Mouse (Mus musculus) bone marrow, adult 2 months (tissue): ENCODE data around the gene Nfic. TPM values are rescaled to one million over a fixed set of nuclear protein-coding genes. Genes with fewer than 3 reads are reported as not detected.

ENCODE experiments used
- H3K27ac ChIP-seq: fragments of 200-500 bp; 2 replicates; pipeline ENCODE4 v1.5.1; 2012; ENCODE audit warnings: low read depth, mild to moderate bottlenecking, control low read depth, inconsistent platforms, low read length; ENCODE audit not compliant: control insufficient read depth, poor library complexity, insufficient read depth
- H3K4me1 ChIP-seq: fragments of 200-500 bp; 2 replicates; pipeline ENCODE4 v1.6.1; 2011; ENCODE audit warnings: low read length; ENCODE audit not compliant: control insufficient read depth, insufficient read depth
- H3K4me3 ChIP-seq: fragments of 200-500 bp; replicated peaks from 2 replicates; pipeline ENCODE3; 2011; ENCODE audit warnings: mild to moderate bottlenecking, low read depth, low read length, control low read depth; ENCODE audit not compliant: control insufficient read depth
- CTCF ChIP-seq: fragments of 200-500 bp; IDR thresholded peaks from 2 replicates; pipeline ENCODE4 v1.5.1; 2011; ENCODE audit warnings: low read length, control low read depth; ENCODE audit not compliant: control insufficient read depth, insufficient read depth
- POLR2A ChIP-seq: fragments of 200-500 bp; IDR thresholded peaks from 2 replicates; pipeline ENCODE4 v1.6.1; 2011; ENCODE audit warnings: low read depth, mild to moderate bottlenecking, control low read depth, low read length, borderline replicate concordance; ENCODE audit not compliant: control insufficient read depth
- WGBS: fragments of 180-500 bp; shearing (Covaris S2); methylation state at CpG from one replicate; pipeline ENCODE4 v1.1.7; 2018; 5-methylcytosine and 5-hydroxymethylcytosine counted together
- polyA plus RNA-seq: library from polyadenylated mRNA; stranded (reverse); fragments of >200 nt; gene quantifications from 2 replicates; pipeline ENCODE4 v1.2.4, GENCODE M21; 2011; ENCODE audit warnings: low replicate concordance; ENCODE audit not compliant: missing spikeins, insufficient read depth, insufficient read length

Gene Nfic
- polyA plus RNA-seq, 1 experiment: 14.5 TPM

DNA sequence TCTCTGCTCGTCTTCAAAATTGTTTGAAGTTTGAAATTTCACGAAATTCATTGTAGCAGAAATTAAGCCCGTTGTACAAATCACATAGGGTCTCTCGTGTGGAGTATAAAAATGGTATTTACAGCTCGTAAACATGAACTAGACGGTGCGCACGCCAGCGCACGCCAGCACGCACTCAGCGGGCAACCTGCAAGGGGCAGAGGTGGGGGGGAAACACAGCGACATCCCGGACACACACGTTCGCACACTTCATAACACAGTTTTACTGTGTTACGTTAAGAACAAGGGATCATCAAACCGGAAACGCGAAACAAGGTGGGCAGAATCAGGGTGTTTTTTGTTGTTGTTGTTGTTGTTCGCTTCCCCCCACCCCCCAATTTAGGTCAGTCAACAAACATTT lies 4.0 kb upstream of the Nfic start:
- 73% methylated on average over 21 of the region's 21 CpGs for WGBS

DNA sequence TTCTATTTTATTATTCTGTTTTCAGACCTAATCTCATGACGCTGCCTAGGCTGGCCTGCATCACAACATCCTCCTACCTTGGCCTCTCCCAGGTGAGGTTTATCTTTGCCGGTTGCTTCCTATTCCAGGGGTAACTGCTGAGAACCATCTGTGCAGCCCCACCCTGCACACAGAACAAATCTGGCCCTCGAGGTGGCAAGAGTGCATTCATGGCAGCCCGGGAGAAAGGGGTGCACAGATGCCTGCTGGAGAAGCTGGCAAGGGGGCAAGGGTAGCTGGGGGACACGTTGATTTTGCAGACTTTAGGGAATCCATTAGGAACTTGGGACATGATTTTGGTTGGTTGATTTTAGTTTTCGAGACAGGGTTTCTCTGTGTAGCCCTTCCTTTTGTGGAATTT lies 2.8 kb upstream of the Nfic start:
- Histone ChIP-seq H3K4me3 (no peak overlapping the region), H3K4me1 (no peaks in the 10 kb centered on the region; the same call in 1 of the 2 replicates), H3K27ac (no peak overlapping the region)
- TF ChIP-seq POLR2A (no peak), CTCF (no peak)
- 65% methylated on average over 6 of the region's 6 CpGs for WGBS

More for the DNA sequence above, 4.0 kb upstream of the Nfic start:
- no peak overlapping the region for H3K4me3 ChIP-seq
- TF ChIP-seq CTCF (no peak), POLR2A (no peak)
- H3K4me1 ChIP-seq: peaks cover 2% of the 10 kb centered on the region
- H3K27ac ChIP-seq: no peak overlapping the region

GRCm38 (mm10) chr10:81457624-81458023 lies 2.2 kb upstream of the Nfic start:
- WGBS: 84% methylated on average over 8 of the region's 8 CpGs
- no peak for TF ChIP-seq POLR2A
- no peak for TF ChIP-seq CTCF
- H3K4me1 ChIP-seq: no peaks in the 10 kb centered on the region; the same call in 1 of the 2 replicates

GRCm38 (mm10) chr10:81456983-81457563 lies 1.6 kb upstream of the Nfic start:
- TF ChIP-seq POLR2A (no peak), CTCF (no peak)
- WGBS: 18% methylated on average over 12 of the region's 12 CpGs
- Histone ChIP-seq H3K27ac (no peak overlapping the region), H3K4me3 (no peak overlapping the region), H3K4me1 (no peaks in the 10 kb centered on the region)

More at GRCm38 (mm10) chr10:81457624-81458023, 2.2 kb upstream of the Nfic start:
- no peak overlapping the region for H3K4me3 ChIP-seq
- no peak overlapping the region for H3K27ac ChIP-seq

DNA sequence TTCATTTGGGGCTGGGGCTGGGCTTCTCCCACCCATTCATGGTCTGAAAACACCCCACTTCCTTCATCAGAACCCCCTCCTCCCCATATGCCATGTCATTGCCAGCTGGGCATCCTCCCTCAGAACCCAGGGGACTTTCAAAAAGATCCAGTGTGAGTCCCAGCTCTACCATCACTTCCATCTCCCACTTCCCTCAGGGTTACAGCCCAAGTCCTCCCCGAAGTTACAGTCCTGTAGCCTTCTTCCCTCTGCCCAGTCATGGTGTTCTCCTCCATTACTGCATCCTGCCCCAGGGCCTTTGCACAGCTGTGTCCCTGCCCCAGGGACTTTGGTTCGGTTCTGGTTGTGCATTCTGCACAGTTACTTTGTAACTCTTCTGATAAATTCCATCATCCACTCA lies 1.3 kb downstream of the Nfic start:
- TF ChIP-seq POLR2A (no peak), CTCF (no peak)
- 55% methylated on average over 2 of the region's 2 CpGs for WGBS
- no peaks in the 10 kb centered on the region for H3K4me1 ChIP-seq
- no peak overlapping the region for H3K4me3 ChIP-seq
- no peak overlapping the region for H3K27ac ChIP-seq

GRCm38 (mm10) chr10:81452947-81453288 lies 2.5 kb downstream of the Nfic start:
- WGBS: 4% methylated on average over 14 of the region's 14 CpGs
- Histone ChIP-seq H3K27ac (no peak overlapping the region), H3K4me1 (no peaks in the 10 kb centered on the region), H3K4me3 (no peak overlapping the region)
- TF ChIP-seq CTCF (no peak), POLR2A (no peak)

DNA sequence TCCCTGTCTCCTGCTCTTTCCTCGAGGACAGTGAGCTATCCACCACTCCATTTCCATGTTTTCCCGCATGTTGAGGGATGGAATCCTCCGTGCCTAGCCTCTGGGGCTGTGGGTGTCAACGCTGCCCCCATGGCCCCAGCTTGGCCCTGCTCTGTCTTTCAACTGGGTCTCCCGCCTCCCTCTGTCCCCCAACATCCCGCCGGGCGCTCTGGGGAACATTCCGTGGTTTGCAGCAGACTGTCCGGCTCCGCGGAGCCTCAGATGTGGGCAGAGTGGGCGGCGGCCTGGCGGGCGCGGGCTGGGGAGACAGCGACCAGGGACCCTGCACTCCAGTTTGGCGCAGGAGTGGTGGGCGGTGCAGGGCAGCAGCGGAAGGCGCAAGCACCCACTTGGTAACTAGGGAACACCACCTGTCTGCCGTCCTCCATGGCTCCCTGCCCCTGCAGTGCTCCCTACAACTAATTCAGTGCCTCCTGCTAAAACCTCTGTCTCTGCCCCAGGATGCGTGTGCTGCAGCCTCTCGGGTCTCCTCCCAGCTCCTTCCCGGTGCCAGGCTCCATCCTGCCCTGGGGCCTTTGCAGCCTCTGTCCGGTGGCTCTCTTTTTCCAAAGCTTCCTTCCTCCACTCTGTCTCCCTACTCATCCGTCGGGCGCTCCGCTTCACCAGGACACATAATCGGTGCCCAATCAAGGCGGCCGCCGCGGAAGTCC lies 3.0 kb downstream of the Nfic start:
- TF ChIP-seq CTCF (no peak), POLR2A (no peak)
- WGBS: 5% methylated on average over 36 of the region's 36 CpGs
- H3K4me3 ChIP-seq: no peak overlapping the region
- H3K4me1 ChIP-seq: no peaks in the 10 kb centered on the region
- no peak overlapping the region for H3K27ac ChIP-seq

DNA sequence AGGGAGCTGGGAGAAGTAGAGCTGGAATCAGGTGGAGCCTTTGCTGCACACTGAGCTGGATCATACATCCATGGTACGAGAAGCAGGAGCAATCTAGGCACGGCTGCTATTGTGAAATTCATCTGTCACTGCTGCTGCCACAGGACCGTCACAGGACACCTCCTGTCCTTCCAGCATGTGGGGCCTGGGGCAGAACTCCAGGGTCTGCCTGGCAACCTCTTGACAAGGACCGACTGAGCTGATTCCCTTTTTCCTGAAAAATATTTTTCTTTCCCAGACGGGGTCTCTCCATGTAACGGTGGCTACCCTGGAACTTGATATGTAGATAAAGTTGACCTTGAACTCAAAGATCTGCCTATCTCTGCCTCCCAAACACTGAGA lies 4.1 kb downstream of the Nfic start:
- TF ChIP-seq CTCF: no peak
- no peak for TF ChIP-seq POLR2A
- H3K4me1 ChIP-seq: no peaks in the 10 kb centered on the region
- H3K27ac ChIP-seq: no peak overlapping the region
- 45% methylated on average over 6 of the region's 6 CpGs for WGBS
- H3K4me3 ChIP-seq: no peak overlapping the region
